Mouse (Mus musculus): ENCODE measurements around the gene Fsip1. TPM values are rescaled to one million over a fixed set of nuclear protein-coding genes. Genes with fewer than 3 reads are reported as not detected.

Gene Fsip1
- polyA plus RNA-seq, 1 experiment from 2014 or later: 0.21 TPM

GRCm38 (mm10) chr2:118117401-118117800 lies 139.4 kb downstream of the Fsip1 start:
- ATAC-seq: no peak
- 66% methylated on average over 11 of the region's 11 CpGs for WGBS (ENCODE audit: insufficient replicate concordance)

GRCm38 (mm10) chr2:118116754-118117290 lies 139.9 kb downstream of the Fsip1 start:
- DNase-seq (no peak), ATAC-seq (no peak)
- H3K27ac ChIP-seq (ENCODE audit: low read depth): no peak overlapping the region
- H3K27me3 ChIP-seq (ENCODE audit: insufficient read depth, low read length): peaks cover 13% of the 10 kb centered on the region
- H3K4me1 ChIP-seq (ENCODE audit: insufficient read depth): 0 out of 2 replicates have a peak, but pooled peaks cover 2% of the 10 kb centered on the region
- peaks cover 8% of the 10 kb centered on the region; the same call in 1 of the 2 replicates for H3K36me3 ChIP-seq (replicated peaks; ENCODE audit: insufficient read depth, low read length)
- 68% methylated on average over 3 of the region's 3 CpGs for WGBS (ENCODE audit: insufficient replicate concordance)
- H3K9ac ChIP-seq (replicated peaks): no peak overlapping the region
- no peak overlapping the region for H3K4me3 ChIP-seq (ENCODE audit: low read depth, low read length)
- H3K4me2 ChIP-seq (ENCODE audit: low read depth, low read length): no peak overlapping the region
- no peaks in the 10 kb centered on the region for H3K9me3 ChIP-seq (ENCODE audit: low read length)
- no peak for TF ChIP-seq CTCF (IDR thresholded peaks at IDR 0.05; ENCODE audit: low read depth)
- no peak for TF ChIP-seq EP300 (IDR thresholded peaks at IDR 0.05; ENCODE audit: low read depth)

More at GRCm38 (mm10) chr2:118117401-118117800, 139.4 kb downstream of the Fsip1 start:
- no peak overlapping the region for H3K9ac ChIP-seq (replicated peaks)
- no peaks in the 10 kb centered on the region for H3K4me1 ChIP-seq (ENCODE audit: insufficient read depth)
- no peak overlapping the region for H3K4me3 ChIP-seq (ENCODE audit: low read depth, low read length)
- peaks cover 8% of the 10 kb centered on the region; the same call in 1 of the 2 replicates for H3K36me3 ChIP-seq (replicated peaks; ENCODE audit: insufficient read depth, low read length)
- DNase-seq: no peak
- H3K4me2 ChIP-seq (ENCODE audit: low read depth, low read length): no peak overlapping the region
- H3K27ac ChIP-seq (ENCODE audit: low read depth): no peak overlapping the region
- H3K27me3 ChIP-seq (ENCODE audit: insufficient read depth, low read length): peaks cover 7% of the 10 kb centered on the region; the same call in 1 of the 2 replicates
- TF ChIP-seq CTCF (IDR thresholded peaks at IDR 0.05; ENCODE audit: low read depth) (no peak), EP300 (IDR thresholded peaks at IDR 0.05; ENCODE audit: low read depth) (no peak)
- no peaks in the 10 kb centered on the region for H3K9me3 ChIP-seq (ENCODE audit: low read length)

GRCm38 (mm10) chr2:118116180-118116579 lies 140.6 kb downstream of the Fsip1 start:
- Histone ChIP-seq H3K36me3 (replicated peaks; ENCODE audit: insufficient read depth, low read length) (peaks cover 8% of the 10 kb centered on the region; the same call in 1 of the 2 replicates), H3K9ac (replicated peaks) (no peak overlapping the region), H3K4me1 (ENCODE audit: insufficient read depth) (0 out of 2 replicates have a peak, but pooled peaks cover 3% of the 10 kb centered on the region), H3K4me2 (ENCODE audit: low read depth, low read length) (0 out of 2 replicates have a peak overlapping the region, but pooled peaks have one; percentile 13), H3K27me3 (ENCODE audit: insufficient read depth, low read length) (peaks cover 14% of the 10 kb centered on the region), H3K9me3 (ENCODE audit: low read length) (no peaks in the 10 kb centered on the region), H3K4me3 (ENCODE audit: low read depth, low read length) (no peak overlapping the region), H3K27ac (ENCODE audit: low read depth) (no peak overlapping the region)
- 69% methylated on average over 2 of the region's 2 CpGs for WGBS (ENCODE audit: insufficient replicate concordance)
- no peak for DNase-seq
- ATAC-seq: no peak
- TF ChIP-seq EP300 (IDR thresholded peaks at IDR 0.05; ENCODE audit: low read depth) (no peak), CTCF (IDR thresholded peaks at IDR 0.05; ENCODE audit: low read depth) (no peak)

GRCm38 (mm10) chr2:118115647-118116046 lies 141.1 kb downstream of the Fsip1 start:
- 0 out of 2 replicates have a peak overlapping the region, but pooled peaks have one; percentile 13 for H3K4me2 ChIP-seq (ENCODE audit: low read depth, low read length)
- peaks cover 14% of the 10 kb centered on the region for H3K27me3 ChIP-seq (ENCODE audit: insufficient read depth, low read length)
- H3K27ac ChIP-seq (ENCODE audit: low read depth): no peak overlapping the region
- H3K4me3 ChIP-seq (ENCODE audit: low read depth, low read length): no peak overlapping the region
- no peaks in the 10 kb centered on the region for H3K9me3 ChIP-seq (ENCODE audit: low read length)
- ATAC-seq (no peak), DNase-seq (no peak)
- H3K36me3 ChIP-seq (replicated peaks; ENCODE audit: insufficient read depth, low read length): peaks cover 7% of the 10 kb centered on the region; the same call in 1 of the 2 replicates
- TF ChIP-seq CTCF (IDR thresholded peaks at IDR 0.05; ENCODE audit: low read depth) (no peak), EP300 (IDR thresholded peaks at IDR 0.05; ENCODE audit: low read depth) (no peak)
- WGBS (ENCODE audit: insufficient replicate concordance): 75% methylated on average over 7 of the region's 7 CpGs
- H3K4me1 ChIP-seq (ENCODE audit: insufficient read depth): 0 out of 2 replicates have a peak, but pooled peaks cover 3% of the 10 kb centered on the region
- H3K9ac ChIP-seq (replicated peaks): no peak overlapping the region

- Histone ChIP-seq H3K27ac (ENCODE audit: low read depth) (no peak overlapping the region), H3K4me3 (ENCODE audit: low read depth, low read length) (peak overlapping the region; percentile 55; the same call in 1 of the 2 replicates), H3K36me3 (replicated peaks; ENCODE audit: insufficient read depth, low read length) (peaks cover 6% of the 10 kb centered on the region; the same call in 1 of the 2 replicates), H3K9me3 (ENCODE audit: low read length) (no peaks in the 10 kb centered on the region), H3K27me3 (ENCODE audit: insufficient read depth, low read length) (peaks cover 14% of the 10 kb centered on the region), H3K4me1 (ENCODE audit: insufficient read depth) (0 out of 2 replicates have a peak, but pooled peaks cover 3% of the 10 kb centered on the region), H3K9ac (replicated peaks) (no peak overlapping the region), H3K4me2 (ENCODE audit: low read depth, low read length) (peak overlapping the region; percentile 79)
- TF ChIP-seq EP300 (IDR thresholded peaks at IDR 0.05; ENCODE audit: low read depth) (no peak), CTCF (IDR thresholded peaks at IDR 0.05; ENCODE audit: low read depth) (no peak)
- DNase-seq: no peak
- 77% methylated on average over 10 of the region's 10 CpGs for WGBS (ENCODE audit: insufficient replicate concordance)
- ATAC-seq: no peak
These were observed 142.1 kb downstream of the Fsip1 start for GRCm38 (mm10) chr2:118114671-118115070.

- H3K4me1 ChIP-seq (ENCODE audit: insufficient read depth): 0 out of 2 replicates have a peak, but pooled peaks cover 3% of the 10 kb centered on the region
- ATAC-seq (no peak), DNase-seq (no peak)
- no peak overlapping the region for H3K27ac ChIP-seq (ENCODE audit: low read depth)
- TF ChIP-seq EP300 (IDR thresholded peaks at IDR 0.05; ENCODE audit: low read depth): no peak
- TF ChIP-seq CTCF (IDR thresholded peaks at IDR 0.05; ENCODE audit: low read depth): peak; percentile 32
- H3K9ac ChIP-seq (replicated peaks): no peak overlapping the region; the same call in 1 of the 2 replicates
- H3K4me2 ChIP-seq (ENCODE audit: low read depth, low read length): peak overlapping the region; percentile 79
- peaks cover 6% of the 10 kb centered on the region; the same call in 1 of the 2 replicates for H3K36me3 ChIP-seq (replicated peaks; ENCODE audit: insufficient read depth, low read length)
- peaks cover 14% of the 10 kb centered on the region for H3K27me3 ChIP-seq (ENCODE audit: insufficient read depth, low read length)
- peak overlapping the region; percentile 55 for H3K4me3 ChIP-seq (ENCODE audit: low read depth, low read length)
- no peaks in the 10 kb centered on the region for H3K9me3 ChIP-seq (ENCODE audit: low read length)
- 42% methylated on average over 8 of the region's 8 CpGs for WGBS (ENCODE audit: insufficient replicate concordance)
These were observed 142.8 kb downstream of the Fsip1 start for GRCm38 (mm10) chr2:118113808-118114524.

All from liver, postnatal 0 days (tissue).